Mouse (Mus musculus) liver, postnatal 0 days (tissue): ENCODE measurements around the gene Irf2bpl.

ENCODE experiments used
- CTCF ChIP-seq: sonication (generic); IDR thresholded peaks from 2 replicates; pipeline ENCODE4 v1.5.1; 2016; ENCODE audit warnings: antibody characterized with exemption, low read depth
- EP300 ChIP-seq: IDR thresholded peaks from 2 replicates; pipeline ENCODE4 v1.6.1; 2016; ENCODE audit warnings: antibody characterized with exemption, low read depth, mild to moderate bottlenecking

GRCm38 (mm10) chr12:86905876-86906275, 21.3 kb upstream of the Irf2bpl start:
- TF ChIP-seq EP300 (no peak), CTCF (no peak)
